Mouse (Mus musculus) megakaryocyte, embryonic 14.5 days (primary cell): ENCODE results near the gene Hsp90aa1.

ENCODE experiments used
- FLI1 ChIP-seq: IDR thresholded peaks from 2 replicates; pipeline ENCODE4 v1.6.1; 2012; ENCODE audit warnings: low read length, inconsistent platforms, mixed read lengths
- GATA1 ChIP-seq: IDR thresholded peaks from 3 replicates; pipeline ENCODE4 v1.6.1; 2012; ENCODE audit warnings: mixed read lengths, low read length, inconsistent platforms, borderline replicate concordance

GRCm38 (mm10) chr12:110711270-110711669 lies 8.7 kb upstream of the Hsp90aa1 start:
- TF ChIP-seq FLI1 (no peak), GATA1 (no peak)
